Mouse (Mus musculus) kidney, postnatal 0 days (tissue): ENCODE data around the gene Ddx27. TPM values are rescaled to one million over a fixed set of nuclear protein-coding genes. Genes with fewer than 3 reads are reported as not detected.

Experiments used
- ATAC-seq: fragments of 200-750 bp; cut with Nextera tagmentation; replicated peaks from 2 replicates; pipeline ENCODE4 v1.8.0; 2017; ENCODE audit warnings: low read depth, moderate number of reproducible peaks, moderate TSS enrichment, moderate library complexity; ENCODE audit not compliant: low FRiP score
- DNase-seq: peaks from one replicate; pipeline ENCODE4 v3.0.0-alpha.2; 2016; ENCODE audit warnings: low spot score
- H3K27ac ChIP-seq: fragments of 300-500 bp; sonication (generic); 2 replicates; pipeline ENCODE4 v1.5.1; 2014; ENCODE audit warnings: mild to moderate bottlenecking
- H3K27me3 ChIP-seq: fragments of 300-500 bp; sonication (generic); 2 replicates; pipeline ENCODE4 v1.6.1; 2014; ENCODE audit warnings: low read length, mixed read lengths; ENCODE audit not compliant: insufficient read depth
- H3K36me3 ChIP-seq: fragments of 300-500 bp; sonication (generic); 2 replicates; pipeline ENCODE4 v1.6.1; 2014; ENCODE audit warnings: low read length, mixed read lengths; ENCODE audit not compliant: insufficient read depth
- H3K4me1 ChIP-seq: fragments of 300-500 bp; sonication (generic); replicated peaks from 2 replicates; pipeline ENCODE4 v1.6.1; 2014; ENCODE audit warnings: antibody characterized with exemption, low read length, mixed read lengths; ENCODE audit not compliant: insufficient read depth
- H3K4me2 ChIP-seq: fragments of 300-500 bp; sonication (generic); 2 replicates; pipeline ENCODE4 v1.6.1; 2014; ENCODE audit warnings: mild to moderate bottlenecking, low read length, moderate library complexity, mixed read lengths
- H3K4me3 ChIP-seq: fragments of 300-500 bp; sonication (generic); replicated peaks from 2 replicates; pipeline ENCODE4 v1.5.1; 2014; ENCODE audit warnings: low read depth, low read length
- H3K9ac ChIP-seq: fragments of 300-500 bp; sonication (generic); 2 replicates; pipeline ENCODE4 v1.6.1; 2014; ENCODE audit warnings: low read depth, low read length
- H3K9me3 ChIP-seq: fragments of 300-500 bp; sonication (generic); replicated peaks from 2 replicates; pipeline ENCODE4 v1.6.1; 2016; ENCODE audit warnings: low read length, inconsistent platforms, mixed read lengths
- CTCF ChIP-seq: IDR thresholded peaks from 2 replicates; pipeline ENCODE4 v1.5.1; 2016; ENCODE audit warnings: antibody characterized with exemption, low read depth, mild to moderate bottlenecking, moderate library complexity
- WGBS: fragments of 180-500 bp; shearing (Covaris S2); extraction: QIAGEN DNeasy Blood & Tissue Kit; methylation state at CpG from one replicate; pipeline ENCODE4 v1.1.7; 2014; 5-methylcytosine and 5-hydroxymethylcytosine counted together
- polyA plus RNA-seq: library from polyadenylated mRNA; unstranded; fragments of >200 nt; fragmentation: Nextera tagmentation; extraction: Ambion mirVana; gene quantifications from 2 replicates; pipeline ENCODE4 v1.2.1, GENCODE M21; 2015

The Ddx27 gene
- polyA plus RNA-seq, 1 experiment from 2014 or later, result 33.3 TPM

DNA sequence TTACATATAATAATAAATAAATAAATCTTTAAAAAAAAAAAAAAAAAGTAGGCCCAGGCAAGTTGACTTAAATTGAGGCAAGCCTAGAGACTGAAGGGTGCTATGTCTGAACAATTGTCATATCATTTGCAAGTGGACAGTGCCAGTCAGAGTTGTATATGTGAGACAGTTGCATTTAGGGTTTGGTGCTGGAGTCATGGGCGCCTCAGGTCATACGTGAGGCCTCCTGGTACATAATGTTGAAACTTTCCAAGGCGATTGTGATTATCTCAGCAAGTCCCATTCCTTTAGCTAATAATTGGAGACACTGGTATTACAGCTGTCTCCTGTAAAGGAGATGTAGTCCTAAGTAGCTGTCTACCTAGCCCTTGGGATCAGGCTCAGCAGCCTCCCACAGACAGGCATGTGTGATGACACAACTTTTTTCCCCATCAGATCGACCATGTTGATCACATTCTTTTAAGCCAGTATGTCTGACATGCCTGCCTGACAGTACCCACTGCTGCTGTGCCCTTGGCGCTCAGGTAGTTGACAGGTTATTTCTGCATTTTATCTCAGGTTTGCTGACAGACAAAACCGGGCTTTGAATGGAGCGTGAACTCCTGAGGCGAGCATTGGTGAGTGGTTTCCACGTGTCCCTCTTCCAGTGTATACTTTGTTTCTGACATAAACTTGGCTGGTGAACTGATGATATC, 49.8 kb downstream of the Ddx27 start:
- H3K27me3 ChIP-seq, result no peaks in the 10 kb centered on the region
- no peak for ATAC-seq
- 17% methylated on average over 9 of the region's 9 CpGs for WGBS

DNA sequence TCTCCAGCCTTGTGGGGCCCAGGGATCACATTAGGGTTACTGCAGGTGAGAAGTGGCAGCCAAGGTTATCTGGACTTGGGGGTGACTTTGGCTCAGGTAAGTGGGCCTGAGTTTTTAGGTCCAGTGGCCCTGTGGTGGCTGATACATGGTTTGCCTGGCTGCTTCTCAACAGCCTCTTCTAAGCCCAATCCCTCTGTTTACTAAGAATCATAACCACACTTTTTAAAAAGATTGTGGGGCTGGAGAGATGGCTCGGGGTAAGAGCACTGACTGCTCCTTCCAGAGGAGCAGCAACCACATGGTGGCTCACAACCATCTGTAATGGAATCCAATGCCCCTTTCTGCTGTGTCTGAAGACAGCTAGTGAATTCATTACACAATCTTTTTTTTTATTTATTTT, 51.0 kb downstream of the Ddx27 start:
- Histone ChIP-seq H3K36me3 (peaks cover 17% of the 10 kb centered on the region; the same call in 1 of the 2 replicates), H3K4me1 (peaks cover 10% of the 10 kb centered on the region), H3K27me3 (no peaks in the 10 kb centered on the region), H3K9me3 (no peaks in the 10 kb centered on the region), H3K27ac (no peak overlapping the region), H3K4me2 (no peak overlapping the region), H3K9ac (no peak overlapping the region), H3K4me3 (no peak overlapping the region)
- no peak for DNase-seq
- TF ChIP-seq CTCF, result no peak
- 59% methylated on average over 1 of the region's 1 CpGs for WGBS
- ATAC-seq, result no peak

More for the DNA sequence above, 49.8 kb downstream of the Ddx27 start:
- peaks cover 18% of the 10 kb centered on the region for H3K4me1 ChIP-seq
- no peak overlapping the region; the same call in 1 of the 2 replicates for H3K27ac ChIP-seq
- no peak for DNase-seq
- peak overlapping the region; percentile 27 for H3K4me3 ChIP-seq
- no peaks in the 10 kb centered on the region for H3K9me3 ChIP-seq
- peaks cover 17% of the 10 kb centered on the region; the same call in 1 of the 2 replicates for H3K36me3 ChIP-seq
- peak overlapping the region; percentile 49; the same call in 1 of the 2 replicates for H3K9ac ChIP-seq
- TF ChIP-seq CTCF, result no peak
- H3K4me2 ChIP-seq, result peak overlapping the region; percentile 67

DNA sequence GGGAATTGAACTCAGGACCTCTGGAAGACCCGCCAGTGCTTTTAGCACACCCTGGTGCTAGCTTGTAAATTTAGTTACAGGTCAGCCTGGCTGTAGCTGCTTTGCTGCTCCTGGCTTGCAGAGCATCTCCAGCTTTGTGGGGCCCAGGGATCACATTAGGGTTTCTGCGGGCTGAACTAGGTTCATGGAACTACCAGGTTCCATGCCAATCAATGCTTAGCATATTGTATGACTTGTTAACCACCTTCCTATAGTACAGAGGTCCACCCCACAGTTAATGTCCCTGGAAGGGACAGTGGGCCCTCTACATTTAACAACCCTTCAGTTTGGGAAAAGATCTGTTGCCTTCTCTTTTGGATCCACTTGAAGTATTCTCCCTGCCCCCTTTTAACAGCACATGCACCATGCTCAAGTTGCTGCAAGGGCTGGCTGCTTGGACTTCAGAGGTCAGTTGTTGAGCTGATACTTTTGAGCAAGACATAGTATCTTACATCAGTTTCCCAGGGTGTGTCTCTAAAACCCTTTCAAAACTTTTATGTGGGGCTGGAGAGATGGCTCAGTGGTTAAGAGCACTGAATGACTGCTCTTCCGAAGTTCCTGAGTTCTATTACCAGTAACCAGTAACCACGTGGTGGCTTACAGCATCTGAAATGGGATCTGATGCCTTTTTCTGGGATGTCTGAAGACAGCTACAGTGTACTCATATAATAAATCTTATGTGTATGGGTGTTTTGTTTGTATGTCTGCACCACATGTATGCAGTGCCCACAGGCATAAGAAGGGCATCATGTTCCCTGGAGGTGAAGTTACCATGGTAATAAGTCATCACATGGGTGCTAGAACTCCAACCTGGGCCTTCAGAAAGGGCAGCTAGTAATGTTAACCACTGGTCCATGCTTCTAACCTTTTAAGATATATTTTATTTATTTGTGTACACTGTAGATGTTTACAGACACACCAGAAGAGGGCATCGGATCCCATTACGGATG, 51.8 kb downstream of the Ddx27 start:
- DNase-seq, result no peak

DNA sequence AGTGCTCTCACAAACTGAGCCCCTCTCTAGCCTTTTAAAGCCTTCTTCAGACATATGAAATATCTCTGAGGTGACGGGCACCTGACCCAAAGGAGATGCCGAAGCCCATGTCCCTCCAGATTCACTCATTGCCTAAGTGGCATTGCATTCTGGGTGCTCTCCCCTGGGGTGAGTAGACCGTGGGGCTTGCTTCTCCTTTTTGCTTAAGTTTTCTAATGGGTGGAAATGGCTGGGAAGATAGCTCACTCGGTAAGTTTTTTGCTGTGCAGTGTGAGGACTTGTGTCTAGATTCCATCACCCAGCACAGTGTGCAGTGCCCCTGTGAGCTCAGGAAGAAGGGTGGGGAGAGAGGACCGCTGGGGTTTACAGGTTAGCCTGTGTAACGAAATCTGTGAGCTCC, 52.6 kb downstream of the Ddx27 start:
- Histone ChIP-seq H3K27me3 (no peaks in the 10 kb centered on the region), H3K27ac (no peak overlapping the region), H3K4me2 (no peak overlapping the region), H3K4me3 (no peak overlapping the region), H3K9me3 (no peaks in the 10 kb centered on the region), H3K9ac (no peak overlapping the region), H3K36me3 (peaks cover 17% of the 10 kb centered on the region; the same call in 1 of the 2 replicates), H3K4me1 (no peaks in the 10 kb centered on the region; the same call in none of the 2 replicates)
- DNase-seq, result no peak
- 36% methylated on average over 6 of the region's 6 CpGs for WGBS
- no peak for TF ChIP-seq CTCF
- ATAC-seq, result no peak

More for the DNA sequence above, 51.8 kb downstream of the Ddx27 start:
- Histone ChIP-seq H3K36me3 (peaks cover 17% of the 10 kb centered on the region; the same call in 1 of the 2 replicates), H3K9me3 (no peaks in the 10 kb centered on the region), H3K27me3 (no peaks in the 10 kb centered on the region), H3K4me1 (peaks cover 2% of the 10 kb centered on the region), H3K27ac (no peak overlapping the region), H3K9ac (no peak overlapping the region), H3K4me2 (no peak overlapping the region), H3K4me3 (no peak overlapping the region)
- WGBS, result 23% methylated on average over 6 of the region's 6 CpGs
- no peak for ATAC-seq
- peak; percentile 20; the same call in 1 of the 2 replicates for TF ChIP-seq CTCF

DNA sequence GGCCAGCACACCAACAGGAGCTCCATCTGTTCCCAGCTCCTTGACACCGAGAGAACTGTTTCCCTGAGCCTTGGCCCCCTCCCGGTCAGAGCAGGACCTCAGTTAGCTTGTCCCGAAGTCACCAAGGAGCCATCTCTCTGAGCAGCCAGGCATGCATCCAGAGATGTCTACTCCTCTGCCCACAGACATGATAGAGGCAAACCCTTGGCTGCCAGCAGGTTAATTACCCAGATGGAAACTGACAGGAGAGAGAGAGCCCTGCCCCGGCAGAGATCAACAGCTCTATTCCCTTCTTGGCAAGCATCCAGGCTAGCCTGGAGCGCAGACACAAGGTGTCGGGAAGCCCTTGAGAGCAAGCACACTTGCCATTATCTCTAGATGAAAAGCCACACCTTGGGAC, 55.3 kb downstream of the Ddx27 start:
- DNase-seq (no peak), ATAC-seq (no peak)
- Histone ChIP-seq H3K4me3 (no peak overlapping the region), H3K27me3 (no peaks in the 10 kb centered on the region), H3K4me2 (no peak overlapping the region), H3K9ac (no peak overlapping the region), H3K36me3 (peaks cover 9% of the 10 kb centered on the region; the same call in 1 of the 2 replicates), H3K9me3 (no peaks in the 10 kb centered on the region), H3K27ac (no peak overlapping the region), H3K4me1 (no peaks in the 10 kb centered on the region; the same call in none of the 2 replicates)
- TF ChIP-seq CTCF, result no peak
- 43% methylated on average over 6 of the region's 6 CpGs for WGBS

DNA sequence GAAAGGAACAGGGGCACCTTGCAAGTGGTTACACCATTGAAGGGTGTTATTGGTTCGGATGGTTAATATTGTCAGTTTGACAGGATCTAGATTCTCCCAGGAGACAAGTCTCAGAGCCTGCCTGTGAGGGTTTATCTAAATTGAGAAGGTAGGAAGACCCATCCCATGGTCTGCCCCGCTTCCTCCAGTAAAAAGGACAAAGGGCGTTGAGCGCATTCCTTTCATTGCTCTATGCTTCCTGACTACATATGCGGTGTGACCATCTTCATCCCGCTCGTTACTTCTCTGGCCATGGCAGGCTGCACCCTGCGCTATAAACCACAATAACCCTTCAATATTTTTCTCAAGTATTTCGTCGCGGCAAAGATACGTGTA, 56.3 kb downstream of the Ddx27 start:
- H3K9ac ChIP-seq, result peak overlapping the region; percentile 44; the same call in 1 of the 2 replicates
- 16% methylated on average over 12 of the region's 12 CpGs for WGBS

More for the DNA sequence above, 56.3 kb downstream of the Ddx27 start:
- Histone ChIP-seq H3K9me3 (no peaks in the 10 kb centered on the region), H3K4me2 (peak overlapping the region; percentile 72), H3K27me3 (no peaks in the 10 kb centered on the region), H3K27ac (no peak overlapping the region), H3K36me3 (no peaks in the 10 kb centered on the region; the same call in 1 of the 2 replicates), H3K4me3 (peak overlapping the region; percentile 41), H3K4me1 (no peaks in the 10 kb centered on the region; the same call in 1 of the 2 replicates)
- ATAC-seq (0 out of 2 replicates have a peak, but pooled peaks have one; percentile 0), DNase-seq (no peak)
- no peak for TF ChIP-seq CTCF
